Mouse (Mus musculus) MEL (cell line): ENCODE results near the gene Aoc1. TPM values are rescaled to one million over a fixed set of nuclear protein-coding genes. Genes with fewer than 3 reads are reported as not detected.

Experiments used
- DNase-seq: peaks from one replicate; pipeline ENCODE4 v3.0.0; 2011; ENCODE audit warnings: low read depth, low spot score
- H3K27ac ChIP-seq: 2 replicates; pipeline ENCODE4 v1.5.1; 2012; ENCODE audit warnings: low read depth, mild to moderate bottlenecking, control low read depth, low read length, moderate library complexity; ENCODE audit not compliant: control insufficient read depth
- H3K27me3 ChIP-seq, 2 experiments: fragments of 150-350 bp in 1 of 2; sonication (generic) in 1 of 2; 2 replicates each; pipeline ENCODE4 v1.6.1; 2012; ENCODE audit warnings: low read length in 2 of 2, mild to moderate bottlenecking in 2 of 2, improper control_type of control experiment in 1 of 2, moderate library complexity in 1 of 2; ENCODE audit not compliant: insufficient read depth in 2 of 2, control insufficient read depth in 1 of 2
- H3K36me3 ChIP-seq, 2 experiments: 2 replicates each; pipeline ENCODE4 v1.6.1; 2012 to 2014; ENCODE audit warnings: low read length in 2 of 2, improper control_type of control experiment in 1 of 2, inconsistent platforms in 1 of 2, mild to moderate bottlenecking in 1 of 2; ENCODE audit not compliant: insufficient read depth in 2 of 2, control insufficient read depth in 1 of 2
- H3K4me1 ChIP-seq, 2 experiments: fragments of 150-350 bp in 1 of 2; sonication (generic) in 1 of 2; 2 replicates each; pipeline ENCODE4 v1.6.1; 2012; ENCODE audit warnings: low read length in 2 of 2, improper control_type of control experiment in 1 of 2, mild to moderate bottlenecking in 1 of 2; ENCODE audit not compliant: insufficient read depth in 2 of 2, control insufficient read depth in 1 of 2
- H3K4me3 ChIP-seq, 2 experiments: fragments of 150-350 bp in 1 of 2; sonication (generic) in 1 of 2; 2 replicates each; pipeline ENCODE4 v1.5.1; 2012; ENCODE audit warnings: low read depth in 2 of 2, low read length in 2 of 2, mild to moderate bottlenecking in 2 of 2, moderate library complexity in 2 of 2, control low read depth in 1 of 2, improper control_type of control experiment in 1 of 2; ENCODE audit not compliant: control insufficient read depth in 1 of 2, insufficient read depth in 1 of 2
- H3K79me2 ChIP-seq: 2 replicates; pipeline ENCODE4 v1.6.1; 2012; ENCODE audit warnings: mild to moderate bottlenecking, low read length, moderate library complexity; ENCODE audit not compliant: control insufficient read depth, poor library complexity, insufficient read depth
- H3K9ac ChIP-seq: 2 replicates; pipeline ENCODE4 v1.6.1; 2012; ENCODE audit warnings: low read depth, mild to moderate bottlenecking, control low read depth, low read length, moderate library complexity; ENCODE audit not compliant: control insufficient read depth, poor library complexity, severe bottlenecking
- H3K9me3 ChIP-seq: fragments of 150-350 bp; sonication (generic); replicated peaks from 2 replicates; pipeline ENCODE4 v1.6.1; 2012; ENCODE audit warnings: mild to moderate bottlenecking, low read length, improper control_type of control experiment, moderate library complexity; ENCODE audit not compliant: insufficient read depth
- CHD2 ChIP-seq: IDR thresholded peaks from 2 replicates; pipeline ENCODE4 v1.6.1; 2011; ENCODE audit warnings: low read length, improper control_type of control experiment
- CTCF ChIP-seq, 3 experiments: IDR thresholded peaks in 2 of 3; conservative IDR thresholded peaks in 1 of 3; 2 replicates each; pipeline ENCODE4 v1.5.1; 2011 to 2012; ENCODE audit warnings: low read length in 3 of 3, low read depth in 2 of 3, mild to moderate bottlenecking in 2 of 3, improper control_type of control experiment in 1 of 3, inconsistent platforms in 1 of 3, mixed read lengths in 1 of 3, moderate library complexity in 1 of 3; ENCODE audit not compliant: control insufficient read depth in 1 of 3, insufficient read depth in 1 of 3, poor library complexity in 1 of 3, severe bottlenecking in 1 of 3
- GABPA ChIP-seq: IDR thresholded peaks from 2 replicates; pipeline ENCODE4 v1.6.1; 2012; ENCODE audit warnings: low read depth, mild to moderate bottlenecking, inconsistent platforms, low read length, improper control_type of control experiment, moderate library complexity
- JUND ChIP-seq: IDR thresholded peaks from 2 replicates; pipeline ENCODE4 v1.6.1; 2011; ENCODE audit warnings: low read depth, mild to moderate bottlenecking, improper control_type of control experiment, low read length
- KAT2A ChIP-seq: conservative IDR thresholded peaks from 2 replicates; pipeline ENCODE4 v1.6.1; 2012; ENCODE audit warnings: low read depth, low read length, improper control_type of control experiment, inconsistent platforms
- MAFK ChIP-seq: IDR thresholded peaks from 2 replicates; pipeline ENCODE4 v1.6.1; 2011; ENCODE audit warnings: low read depth, mild to moderate bottlenecking, low read length, improper control_type of control experiment, borderline replicate concordance
- MEF2A ChIP-seq: IDR thresholded peaks from 2 replicates; pipeline ENCODE4 v1.6.1; 2014; ENCODE audit warnings: low read depth, mild to moderate bottlenecking, inconsistent platforms, low read length, improper control_type of control experiment; ENCODE audit not compliant: poor library complexity, insufficient replicate concordance, severe bottlenecking; ENCODE audit errors: extremely low read depth
- MYB ChIP-seq: IDR thresholded peaks from 2 replicates; pipeline ENCODE4 v1.6.1; 2011; ENCODE audit warnings: mild to moderate bottlenecking, low read depth, low read length, improper control_type of control experiment
- MYC ChIP-seq: IDR thresholded peaks from 2 replicates; pipeline ENCODE4 v1.6.1; 2011; ENCODE audit warnings: low read depth, mild to moderate bottlenecking, low read length, improper control_type of control experiment, moderate library complexity
- NELFE ChIP-seq: IDR thresholded peaks from 2 replicates; pipeline ENCODE4 v1.6.1; 2011; ENCODE audit warnings: low read depth, low read length, improper control_type of control experiment
- NRF1 ChIP-seq: IDR thresholded peaks from 2 replicates; pipeline ENCODE4 v1.6.1; 2014; ENCODE audit warnings: low read depth, mild to moderate bottlenecking, inconsistent platforms, low read length, improper control_type of control experiment, moderate library complexity; ENCODE audit not compliant: poor library complexity, insufficient read depth, severe bottlenecking
- POLR2A ChIP-seq, 2 experiments: IDR thresholded peaks; 2 replicates each; pipeline ENCODE4 v1.6.1; 2011 to 2012; ENCODE audit warnings: low read length in 2 of 2, mild to moderate bottlenecking in 2 of 2, control low read depth in 1 of 2, improper control_type of control experiment in 1 of 2, low read depth in 1 of 2, moderate library complexity in 1 of 2; ENCODE audit not compliant: control insufficient read depth in 1 of 2, insufficient read depth in 1 of 2, poor library complexity in 1 of 2
- POLR2AphosphoS5 ChIP-seq: IDR thresholded peaks from 2 replicates; pipeline ENCODE4 v1.6.1; 2012; ENCODE audit warnings: low read depth, borderline replicate concordance, mild to moderate bottlenecking, inconsistent platforms, low read length, moderate library complexity, mixed read lengths
- RAD21 ChIP-seq: IDR thresholded peaks from 2 replicates; pipeline ENCODE4 v1.6.1; 2011; ENCODE audit warnings: mild to moderate bottlenecking, low read depth, low read length, improper control_type of control experiment
- SIN3A ChIP-seq: IDR thresholded peaks from 2 replicates; pipeline ENCODE4 v1.6.1; 2012; ENCODE audit warnings: low read length, improper control_type of control experiment, inconsistent platforms
- TAL1 ChIP-seq: IDR thresholded peaks from 2 replicates; pipeline ENCODE4 v1.6.1; 2012; ENCODE audit warnings: mild to moderate bottlenecking, inconsistent platforms, low read length, moderate library complexity, mixed read lengths
- TBP ChIP-seq: IDR thresholded peaks from 2 replicates; pipeline ENCODE4 v1.8.0; 2011; ENCODE audit warnings: low read depth, low read length, improper control_type of control experiment
- UBTF ChIP-seq: IDR thresholded peaks from 2 replicates; pipeline ENCODE4 v1.6.1; 2012; ENCODE audit warnings: low read depth, mild to moderate bottlenecking, inconsistent platforms, low read length, improper control_type of control experiment, moderate library complexity, borderline replicate concordance; ENCODE audit not compliant: insufficient read depth
- ZMIZ1 ChIP-seq: IDR thresholded peaks from 2 replicates; pipeline ENCODE4 v1.6.1; 2012; ENCODE audit warnings: low read depth, mild to moderate bottlenecking, inconsistent platforms, low read length, improper control_type of control experiment, moderate library complexity
- polyA plus RNA-seq, 2 experiments: library from polyadenylated mRNA; stranded (reverse) in 1 of 2; unstranded in 1 of 2; fragments of >175 nt in 1 of 2; fragments of >200 nt in 1 of 2; gene quantifications; 2 replicates each; pipeline versions ENCODE4 v1.2.1 to v1.2.4; 2012; ENCODE audit warnings: low replicate concordance in 2 of 2, low read depth in 1 of 2; ENCODE audit not compliant: insufficient read length in 2 of 2, insufficient read depth in 1 of 2, missing spikeins in 1 of 2
- total RNA-seq: library from RNA; depleted of rRNA; stranded (reverse); fragments of 300-350 nt; gene quantifications from 2 replicates; pipeline ENCODE4 v1.2.3, GENCODE M21; 2012

The Aoc1 gene
- total and polyA plus RNA-seq, 3 experiments = not detected

DNA sequence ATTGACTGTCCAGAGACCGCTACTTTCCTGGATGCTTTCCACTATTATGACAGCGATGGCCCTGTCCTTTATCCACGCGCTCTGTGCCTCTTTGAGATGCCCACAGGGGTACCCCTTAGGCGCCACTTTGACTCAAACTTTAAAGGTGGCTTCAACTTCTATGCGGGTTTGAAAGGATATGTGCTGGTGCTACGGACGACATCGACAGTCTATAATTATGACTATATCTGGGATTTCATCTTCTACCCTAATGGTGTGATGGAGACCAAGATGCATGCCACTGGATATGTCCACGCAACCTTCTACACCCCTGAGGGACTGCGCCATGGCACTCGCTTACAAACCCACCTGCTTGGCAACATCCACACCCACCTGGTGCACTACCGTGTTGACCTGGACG, 33.7 kb downstream of the Aoc1 start:
- TF ChIP-seq UBTF (no peak), NELFE (no peak), RAD21 (no peak), CTCF (IDR thresholded peaks at IDR 0.05 in 2 of 3, conservative IDR thresholded peaks at IDR 0.05 in 1 of 3; ENCODE audit: control insufficient read depth in 1 of 3, insufficient read depth in 1 of 3, low read depth in 2 of 3, low read length in 3 of 3, poor library complexity in 1 of 3, severe bottlenecking in 1 of 3) (no peak), MYC (no peak), ZMIZ1 (no peak), MEF2A (no peak), MYB (no peak), GABPA (no peak), POLR2A (IDR thresholded peaks at IDR 0.05; ENCODE audit: control insufficient read depth in 1 of 2, insufficient read depth in 1 of 2, low read depth in 1 of 2, low read length in 2 of 2, poor library complexity in 1 of 2) (no peak), JUND (no peak)

DNA sequence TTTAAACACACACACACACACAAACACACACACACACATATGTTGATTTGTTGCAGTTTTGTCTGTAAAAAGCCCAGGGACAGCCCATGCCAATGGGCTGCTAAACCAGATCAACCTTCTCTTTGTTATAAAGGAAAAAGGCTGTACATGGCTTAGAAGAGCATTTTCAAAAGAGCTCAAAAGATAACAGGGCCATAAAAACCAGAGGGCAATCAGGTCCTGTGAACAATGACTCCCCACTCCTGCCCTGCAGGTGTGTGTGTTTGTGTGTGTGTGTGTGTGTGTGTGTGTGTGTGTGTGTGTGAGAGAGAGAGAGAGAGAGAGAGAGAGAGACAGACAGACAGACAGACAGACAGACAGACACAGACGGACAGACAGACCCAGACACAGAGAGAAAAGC, 36.5 kb downstream of the Aoc1 start:
- Histone ChIP-seq H3K4me1 (no peaks in the 10 kb centered on the region), H3K36me3 (no peaks in the 10 kb centered on the region), H3K27ac (no peak overlapping the region), H3K27me3 (no peaks in the 10 kb centered on the region), H3K79me2 (no peaks in the 10 kb centered on the region), H3K4me3 (no peak overlapping the region), H3K9me3 (no peaks in the 10 kb centered on the region), H3K9ac (no peak overlapping the region)
- no peak for DNase-seq
- TF ChIP-seq RAD21 (no peak), POLR2AphosphoS5 (no peak), SIN3A (no peak), NRF1 (no peak), TAL1 (no peak), KAT2A (no peak), MAFK (no peak), CHD2 (no peak), TBP (no peak), MYC (no peak)

More for the DNA sequence above, 33.7 kb downstream of the Aoc1 start:
- Histone ChIP-seq H3K4me1 (no peaks in the 10 kb centered on the region), H3K27ac (no peak overlapping the region), H3K9ac (no peak overlapping the region), H3K79me2 (no peaks in the 10 kb centered on the region), H3K27me3 (no peaks in the 10 kb centered on the region), H3K4me3 (no peak overlapping the region), H3K36me3 (no peaks in the 10 kb centered on the region), H3K9me3 (no peaks in the 10 kb centered on the region)
- no peak for DNase-seq
